Mouse (Mus musculus): ENCODE measurements around the gene Msantd2.

- TF ChIP-seq CTCF (IDR thresholded peaks at IDR 0.05; ENCODE audit: low read depth) (no peak), EP300 (IDR thresholded peaks at IDR 0.05; ENCODE audit: low read depth) (no peak)
Observed at GRCm38 (mm10) chr9:37460043-37460960, 28.8 kb upstream of the Msantd2 start.
